Mouse (Mus musculus): ENCODE data around the gene Shroom3. TPM values are rescaled to one million over a fixed set of nuclear protein-coding genes. Genes with fewer than 3 reads are reported as not detected.

The Shroom3 gene
- 4.4 and 4.6 TPM in 2 replicates for polyA plus RNA-seq (2012; rRNA removed)

- no peak within 1 kb of the TSS for H3K27ac ChIP-seq (ENCODE audit: insufficient read depth, low read length)
- DNase-seq = peak in 1 of 2 experiments; percentile 22
- peaks cover 2% of the 10 kb centered on the region; the same call in 1 of the 2 replicates for H3K27me3 ChIP-seq (ENCODE audit: control insufficient read depth, insufficient read depth, low read length)
- H3K4me1 ChIP-seq (ENCODE audit: control insufficient read depth, insufficient read depth, low read length) = no peaks in the 10 kb centered on the region
- 1% methylated on average over 26 of the region's 26 CpGs for WGBS
- H3K4me3 ChIP-seq (replicated peaks; ENCODE audit: insufficient read depth, low read depth, low read length) = peak within 1 kb of the TSS; percentile 46
- TF ChIP-seq POLR2A (IDR thresholded peaks at IDR 0.05; ENCODE audit: borderline replicate concordance, insufficient read depth, low read length) (no peak), CTCF (IDR thresholded peaks at IDR 0.05; ENCODE audit: borderline replicate concordance, insufficient read depth, low read depth, low read length) (no peak)
Measured at GRCm38 (mm10) chr5:92683351-92683807, at the start of gene Shroom3. TSS of gene Shroom3 (plus strand) at chr5:92683435.

GRCm38 (mm10) chr5:92633526-92633925 is 49.7 kb upstream of the Shroom3 start:
- WGBS = 57% methylated on average over 4 of the region's 4 CpGs
- Histone ChIP-seq H3K4me1 (ENCODE audit: control insufficient read depth, insufficient read depth, low read length) (no peaks in the 10 kb centered on the region), H3K27ac (ENCODE audit: insufficient read depth, low read length) (no peak overlapping the region), H3K27me3 (ENCODE audit: control insufficient read depth, insufficient read depth, low read length) (no peaks in the 10 kb centered on the region), H3K4me3 (replicated peaks; ENCODE audit: insufficient read depth, low read depth, low read length) (no peak overlapping the region)
- no peak for DNase-seq
- no peak for TF ChIP-seq CTCF (IDR thresholded peaks at IDR 0.05; ENCODE audit: borderline replicate concordance, insufficient read depth, low read depth, low read length)
- no peak for TF ChIP-seq POLR2A (IDR thresholded peaks at IDR 0.05; ENCODE audit: borderline replicate concordance, insufficient read depth, low read length)

GRCm38 (mm10) chr5:92634916-92635315 is 48.3 kb upstream of the Shroom3 start:
- TF ChIP-seq CTCF (IDR thresholded peaks at IDR 0.05; ENCODE audit: borderline replicate concordance, insufficient read depth, low read depth, low read length) = no peak
- no peak for TF ChIP-seq POLR2A (IDR thresholded peaks at IDR 0.05; ENCODE audit: borderline replicate concordance, insufficient read depth, low read length)
- Histone ChIP-seq H3K27me3 (ENCODE audit: control insufficient read depth, insufficient read depth, low read length) (no peaks in the 10 kb centered on the region), H3K27ac (ENCODE audit: insufficient read depth, low read length) (no peak overlapping the region), H3K4me1 (ENCODE audit: control insufficient read depth, insufficient read depth, low read length) (no peaks in the 10 kb centered on the region), H3K4me3 (replicated peaks; ENCODE audit: insufficient read depth, low read depth, low read length) (no peak overlapping the region)
- no peak for DNase-seq
- WGBS = 78% methylated on average over 3 of the region's 3 CpGs

GRCm38 (mm10) chr5:92635891-92636290 is 47.3 kb upstream of the Shroom3 start:
- no peak for DNase-seq
- Histone ChIP-seq H3K27me3 (ENCODE audit: control insufficient read depth, insufficient read depth, low read length) (no peaks in the 10 kb centered on the region), H3K4me1 (ENCODE audit: control insufficient read depth, insufficient read depth, low read length) (no peaks in the 10 kb centered on the region), H3K27ac (ENCODE audit: insufficient read depth, low read length) (no peak overlapping the region), H3K4me3 (replicated peaks; ENCODE audit: insufficient read depth, low read depth, low read length) (no peak overlapping the region)
- WGBS = 87% methylated on average over 5 of the region's 5 CpGs
- TF ChIP-seq POLR2A (IDR thresholded peaks at IDR 0.05; ENCODE audit: borderline replicate concordance, insufficient read depth, low read length) (no peak), CTCF (IDR thresholded peaks at IDR 0.05; ENCODE audit: borderline replicate concordance, insufficient read depth, low read depth, low read length) (no peak)

- Histone ChIP-seq H3K27me3 (ENCODE audit: control insufficient read depth, insufficient read depth, low read length) (no peaks in the 10 kb centered on the region), H3K27ac (ENCODE audit: insufficient read depth, low read length) (no peak overlapping the region), H3K4me1 (ENCODE audit: control insufficient read depth, insufficient read depth, low read length) (no peaks in the 10 kb centered on the region), H3K4me3 (replicated peaks; ENCODE audit: insufficient read depth, low read depth, low read length) (no peak overlapping the region)
- DNase-seq = no peak
- 67% methylated on average over 3 of the region's 3 CpGs for WGBS
- TF ChIP-seq POLR2A (IDR thresholded peaks at IDR 0.05; ENCODE audit: borderline replicate concordance, insufficient read depth, low read length) (no peak), CTCF (IDR thresholded peaks at IDR 0.05; ENCODE audit: borderline replicate concordance, insufficient read depth, low read depth, low read length) (no peak)
Measured at GRCm38 (mm10) chr5:92640861-92641260, 42.4 kb upstream of the Shroom3 start.

GRCm38 (mm10) chr5:92656256-92656655 is 27.0 kb upstream of the Shroom3 start:
- WGBS = 6% methylated on average over 1 of the region's 1 CpGs
- DNase-seq = peak; percentile 32 to 62
- Histone ChIP-seq H3K27me3 (ENCODE audit: control insufficient read depth, insufficient read depth, low read length) (no peaks in the 10 kb centered on the region), H3K4me3 (replicated peaks; ENCODE audit: insufficient read depth, low read depth, low read length) (no peak overlapping the region), H3K4me1 (ENCODE audit: control insufficient read depth, insufficient read depth, low read length) (no peaks in the 10 kb centered on the region), H3K27ac (ENCODE audit: insufficient read depth, low read length) (no peak overlapping the region)
- no peak for TF ChIP-seq POLR2A (IDR thresholded peaks at IDR 0.05; ENCODE audit: borderline replicate concordance, insufficient read depth, low read length)
- TF ChIP-seq CTCF (IDR thresholded peaks at IDR 0.05; ENCODE audit: borderline replicate concordance, insufficient read depth, low read depth, low read length) = peak; percentile 70

GRCm38 (mm10) chr5:92664321-92664720 is 18.9 kb upstream of the Shroom3 start:
- no peaks in the 10 kb centered on the region for H3K4me1 ChIP-seq (ENCODE audit: control insufficient read depth, insufficient read depth, low read length)
- no peak overlapping the region for H3K27ac ChIP-seq (ENCODE audit: insufficient read depth, low read length)
- no peak overlapping the region for H3K4me3 ChIP-seq (replicated peaks; ENCODE audit: insufficient read depth, low read depth, low read length)
- TF ChIP-seq CTCF (IDR thresholded peaks at IDR 0.05; ENCODE audit: borderline replicate concordance, insufficient read depth, low read depth, low read length) (no peak), POLR2A (IDR thresholded peaks at IDR 0.05; ENCODE audit: borderline replicate concordance, insufficient read depth, low read length) (no peak)
- no peaks in the 10 kb centered on the region for H3K27me3 ChIP-seq (ENCODE audit: control insufficient read depth, insufficient read depth, low read length)
- no peak for DNase-seq
- 26% methylated on average over 2 of the region's 2 CpGs for WGBS

- H3K4me1 ChIP-seq (ENCODE audit: control insufficient read depth, insufficient read depth, low read length) = no peaks in the 10 kb centered on the region
- DNase-seq = no peak
- 83% methylated on average over 5 of the region's 5 CpGs for WGBS
- no peak overlapping the region for H3K27ac ChIP-seq (ENCODE audit: insufficient read depth, low read length)
- H3K27me3 ChIP-seq (ENCODE audit: control insufficient read depth, insufficient read depth, low read length) = no peaks in the 10 kb centered on the region
- TF ChIP-seq POLR2A (IDR thresholded peaks at IDR 0.05; ENCODE audit: borderline replicate concordance, insufficient read depth, low read length) = no peak
- no peak for TF ChIP-seq CTCF (IDR thresholded peaks at IDR 0.05; ENCODE audit: borderline replicate concordance, insufficient read depth, low read depth, low read length)
- no peak overlapping the region for H3K4me3 ChIP-seq (replicated peaks; ENCODE audit: insufficient read depth, low read depth, low read length)
Measured at GRCm38 (mm10) chr5:92666860-92667259, 16.4 kb upstream of the Shroom3 start.

Data from cerebellum, adult 2 months (tissue).